Mouse (Mus musculus) midbrain, embryonic 12.5 days (tissue): ENCODE measurements around the gene Dnase1l3. TPM values are rescaled to one million over a fixed set of nuclear protein-coding genes. Genes with fewer than 3 reads are reported as not detected.

Source experiments
- ATAC-seq: fragments of 200-750 bp; cut with Nextera tagmentation; 2 replicates; pipeline ENCODE4 v1.8.0; 2017; ENCODE audit warnings: low read depth, moderate TSS enrichment, moderate library complexity; ENCODE audit not compliant: low FRiP score
- H3K27ac ChIP-seq: fragments of 300-500 bp; sonication (generic); replicated peaks from 2 replicates; pipeline ENCODE4 v1.5.1; 2016; ENCODE audit warnings: mild to moderate bottlenecking
- H3K27me3 ChIP-seq: fragments of 300-500 bp; sonication (generic); 2 replicates; pipeline ENCODE4 v1.6.1; 2016; ENCODE audit warnings: mild to moderate bottlenecking
- H3K36me3 ChIP-seq: fragments of 300-500 bp; sonication (generic); 2 replicates; pipeline ENCODE4 v1.6.1; 2016
- H3K4me1 ChIP-seq: fragments of 300-500 bp; sonication (generic); 2 replicates; pipeline ENCODE4 v1.6.1; 2016
- H3K4me2 ChIP-seq: fragments of 300-500 bp; sonication (generic); replicated peaks from 2 replicates; pipeline ENCODE4 v1.6.1; 2016; ENCODE audit warnings: mild to moderate bottlenecking, moderate library complexity
- H3K4me3 ChIP-seq: fragments of 300-500 bp; sonication (generic); 2 replicates; pipeline ENCODE4 v1.5.1; 2016; ENCODE audit warnings: mild to moderate bottlenecking
- H3K9ac ChIP-seq: fragments of 300-500 bp; sonication (generic); replicated peaks from 2 replicates; pipeline ENCODE4 v1.6.1; 2016; ENCODE audit warnings: mild to moderate bottlenecking, moderate library complexity
- H3K9me3 ChIP-seq: fragments of 300-500 bp; sonication (generic); 2 replicates; pipeline ENCODE4 v1.6.1; 2016; ENCODE audit warnings: mild to moderate bottlenecking
- WGBS: fragments of 180-500 bp; shearing (Covaris S2); methylation state at CpG from one replicate; pipeline ENCODE4 v1.1.7; 2016; 5-methylcytosine and 5-hydroxymethylcytosine counted together
- polyA plus RNA-seq: library from polyadenylated mRNA; unstranded; fragments of >200 nt; fragmentation: Nextera tagmentation; extraction: Ambion mirVana; gene quantifications from 2 replicates; pipeline ENCODE4 v1.2.1, GENCODE M21; 2016

The Dnase1l3 gene
- polyA plus RNA-seq, 1 experiment from 2014 or later, result 0.05 TPM

GRCm38 (mm10) chr14:8030535-8030934 lies 36.2 kb upstream of the Dnase1l3 start:
- Histone ChIP-seq H3K36me3 (no peaks in the 10 kb centered on the region), H3K9me3 (no peaks in the 10 kb centered on the region), H3K27ac (no peak overlapping the region), H3K4me3 (no peak overlapping the region), H3K27me3 (no peaks in the 10 kb centered on the region), H3K4me1 (peaks cover 7% of the 10 kb centered on the region; the same call in 1 of the 2 replicates), H3K9ac (no peak overlapping the region), H3K4me2 (no peak overlapping the region)
- ATAC-seq, result no peak
- WGBS, result 59% methylated on average over 4 of the region's 4 CpGs

DNA sequence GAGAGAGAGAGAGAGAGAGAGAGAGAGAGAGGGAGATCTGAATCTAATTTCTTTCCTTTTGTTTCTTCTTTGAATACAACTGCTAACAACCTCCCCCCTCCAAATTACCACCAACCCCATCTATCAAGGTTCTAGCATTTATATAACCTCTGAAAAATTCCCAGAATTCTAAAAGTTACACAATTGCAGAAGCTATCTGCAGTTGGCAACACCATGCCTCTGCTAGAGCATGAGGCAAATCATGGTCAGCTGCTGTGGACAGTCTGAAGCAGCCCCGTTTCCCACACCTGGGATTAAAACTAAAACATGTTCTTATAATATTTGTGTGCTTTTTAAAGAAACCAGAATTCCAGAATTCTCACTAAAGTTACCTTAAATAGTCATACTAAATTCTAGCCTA lies 35.4 kb upstream of the Dnase1l3 start:
- no peak overlapping the region for H3K4me2 ChIP-seq
- H3K9ac ChIP-seq, result no peak overlapping the region
- WGBS, result 93% methylated on average over 1 of the region's 1 CpGs
- no peaks in the 10 kb centered on the region for H3K27me3 ChIP-seq
- no peaks in the 10 kb centered on the region for H3K9me3 ChIP-seq
- H3K4me1 ChIP-seq, result peaks cover 7% of the 10 kb centered on the region; the same call in 1 of the 2 replicates
- no peak for ATAC-seq
- H3K4me3 ChIP-seq, result no peak overlapping the region
- no peak overlapping the region for H3K27ac ChIP-seq
- no peaks in the 10 kb centered on the region for H3K36me3 ChIP-seq

GRCm38 (mm10) chr14:8028086-8028485 lies 33.7 kb upstream of the Dnase1l3 start:
- 90% methylated on average over 5 of the region's 5 CpGs for WGBS
- no peak overlapping the region for H3K4me3 ChIP-seq
- ATAC-seq, result no peak
- no peak overlapping the region for H3K27ac ChIP-seq
- peaks cover 7% of the 10 kb centered on the region; the same call in 1 of the 2 replicates for H3K4me1 ChIP-seq
- no peaks in the 10 kb centered on the region for H3K27me3 ChIP-seq
- H3K9me3 ChIP-seq, result no peaks in the 10 kb centered on the region
- no peak overlapping the region for H3K4me2 ChIP-seq
- no peak overlapping the region for H3K9ac ChIP-seq
- no peaks in the 10 kb centered on the region for H3K36me3 ChIP-seq

- H3K27ac ChIP-seq, result no peak overlapping the region
- no peak overlapping the region for H3K4me3 ChIP-seq
- H3K9me3 ChIP-seq, result no peaks in the 10 kb centered on the region
- no peak for ATAC-seq
- WGBS, result 83% methylated on average over 10 of the region's 10 CpGs
- no peak overlapping the region for H3K9ac ChIP-seq
- H3K4me2 ChIP-seq, result no peak overlapping the region
- no peaks in the 10 kb centered on the region for H3K27me3 ChIP-seq
- H3K36me3 ChIP-seq, result no peaks in the 10 kb centered on the region
- H3K4me1 ChIP-seq, result peaks cover 2% of the 10 kb centered on the region; the same call in 1 of the 2 replicates
These were observed 32.6 kb upstream of the Dnase1l3 start for GRCm38 (mm10) chr14:8026769-8027531.

- WGBS, result 89% methylated on average over 10 of the region's 10 CpGs
- no peak overlapping the region for H3K4me3 ChIP-seq
- no peak overlapping the region for H3K9ac ChIP-seq
- no peak overlapping the region for H3K27ac ChIP-seq
- H3K9me3 ChIP-seq, result no peaks in the 10 kb centered on the region
- no peaks in the 10 kb centered on the region for H3K36me3 ChIP-seq
- H3K4me1 ChIP-seq, result no peaks in the 10 kb centered on the region
- no peaks in the 10 kb centered on the region for H3K27me3 ChIP-seq
- no peak overlapping the region for H3K4me2 ChIP-seq
- no peak for ATAC-seq
These were observed 30.6 kb upstream of the Dnase1l3 start for GRCm38 (mm10) chr14:8024936-8025335.

DNA sequence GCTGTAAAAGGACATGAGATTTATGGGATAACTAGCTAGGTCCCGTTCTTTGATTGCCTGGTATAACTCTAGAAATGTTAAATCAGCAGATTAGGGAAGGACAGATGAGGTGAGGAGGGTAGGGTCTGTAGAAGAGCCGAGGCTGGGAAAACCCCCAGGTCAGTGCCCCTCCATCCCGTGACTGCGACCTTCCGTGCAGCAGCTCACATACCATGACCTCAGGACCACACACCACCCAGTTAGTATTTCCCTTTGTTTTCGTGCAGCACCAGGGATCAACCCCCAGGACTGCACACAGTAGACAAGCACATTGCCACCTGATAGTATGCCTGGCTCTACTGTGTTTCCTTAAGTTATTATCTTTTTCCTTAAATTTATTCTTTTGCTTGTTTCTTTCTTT lies 30.1 kb upstream of the Dnase1l3 start:
- Histone ChIP-seq H3K9me3 (no peaks in the 10 kb centered on the region), H3K9ac (no peak overlapping the region), H3K27me3 (no peaks in the 10 kb centered on the region), H3K36me3 (no peaks in the 10 kb centered on the region), H3K4me1 (no peaks in the 10 kb centered on the region), H3K4me2 (no peak overlapping the region), H3K4me3 (no peak overlapping the region), H3K27ac (no peak overlapping the region)
- WGBS, result 61% methylated on average over 6 of the region's 6 CpGs
- ATAC-seq, result no peak

DNA sequence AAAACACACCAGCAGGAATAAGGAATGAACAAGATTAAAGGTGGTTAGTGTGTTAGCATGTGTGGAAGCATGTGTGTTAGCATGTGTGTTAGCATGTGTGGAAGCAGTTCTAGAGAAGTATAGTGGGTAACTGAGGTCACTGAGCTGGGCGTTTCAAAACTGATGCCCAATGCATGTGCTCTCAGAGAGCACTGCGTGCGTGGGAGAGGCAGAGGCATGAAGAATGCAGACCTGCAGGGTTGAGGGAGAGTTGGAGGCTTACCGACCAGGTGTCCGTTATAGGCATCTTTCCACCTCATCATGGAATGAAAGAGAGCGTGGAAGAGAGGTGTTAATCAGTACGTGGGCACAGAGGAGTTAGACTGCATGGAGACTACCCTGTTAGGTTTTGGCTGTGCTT lies 26.2 kb upstream of the Dnase1l3 start:
- no peaks in the 10 kb centered on the region for H3K36me3 ChIP-seq
- ATAC-seq, result no peak

GRCm38 (mm10) chr14:8020011-8020410 lies 25.6 kb upstream of the Dnase1l3 start:
- WGBS, result 97% methylated on average over 1 of the region's 1 CpGs
- H3K9me3 ChIP-seq, result no peaks in the 10 kb centered on the region
- no peak for ATAC-seq
- no peak overlapping the region for H3K4me3 ChIP-seq
- H3K27ac ChIP-seq, result no peak overlapping the region
- H3K4me2 ChIP-seq, result no peak overlapping the region
- no peaks in the 10 kb centered on the region for H3K36me3 ChIP-seq
- H3K9ac ChIP-seq, result no peak overlapping the region
- no peaks in the 10 kb centered on the region for H3K27me3 ChIP-seq
- H3K4me1 ChIP-seq, result no peaks in the 10 kb centered on the region

More for the DNA sequence above, 26.2 kb upstream of the Dnase1l3 start:
- Histone ChIP-seq H3K27me3 (no peaks in the 10 kb centered on the region), H3K4me2 (no peak overlapping the region), H3K4me1 (no peaks in the 10 kb centered on the region), H3K27ac (no peak overlapping the region), H3K9ac (no peak overlapping the region), H3K4me3 (no peak overlapping the region), H3K9me3 (no peaks in the 10 kb centered on the region)
- 89% methylated on average over 7 of the region's 7 CpGs for WGBS

DNA sequence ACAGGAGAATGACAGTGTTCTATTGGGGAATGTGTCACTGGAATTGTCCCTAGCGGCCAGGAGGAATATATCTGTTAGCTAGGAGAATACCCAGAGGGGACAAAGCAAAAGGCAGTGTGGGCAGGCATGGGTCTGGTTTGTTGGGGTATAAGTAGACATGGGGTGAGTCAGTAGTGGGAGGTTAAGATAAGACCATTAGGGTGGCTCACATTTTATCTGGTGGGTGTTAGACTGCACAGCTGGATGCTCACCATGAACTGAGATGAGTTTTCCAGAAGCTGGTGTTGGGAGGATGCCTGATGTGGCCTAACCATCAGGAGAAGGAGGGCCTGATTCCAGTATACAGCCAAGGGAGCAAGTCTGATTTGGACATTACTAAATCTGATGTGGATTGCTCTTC lies 22.6 kb upstream of the Dnase1l3 start:
- H3K27me3 ChIP-seq, result no peaks in the 10 kb centered on the region
- no peak for ATAC-seq
- H3K27ac ChIP-seq, result no peak overlapping the region
- WGBS, result 90% methylated on average over 1 of the region's 1 CpGs
- no peaks in the 10 kb centered on the region for H3K9me3 ChIP-seq
- H3K9ac ChIP-seq, result no peak overlapping the region
- no peak overlapping the region for H3K4me2 ChIP-seq
- no peak overlapping the region for H3K4me3 ChIP-seq
- no peaks in the 10 kb centered on the region for H3K4me1 ChIP-seq
- no peaks in the 10 kb centered on the region for H3K36me3 ChIP-seq

GRCm38 (mm10) chr14:8016276-8016675 lies 21.9 kb upstream of the Dnase1l3 start:
- no peak overlapping the region for H3K27ac ChIP-seq
- H3K27me3 ChIP-seq, result no peaks in the 10 kb centered on the region
- H3K9ac ChIP-seq, result no peak overlapping the region
- ATAC-seq, result no peak
- H3K4me1 ChIP-seq, result no peaks in the 10 kb centered on the region
- no peaks in the 10 kb centered on the region for H3K36me3 ChIP-seq
- WGBS, result 89% methylated on average over 6 of the region's 6 CpGs
- H3K4me2 ChIP-seq, result no peak overlapping the region
- H3K4me3 ChIP-seq, result no peak overlapping the region
- H3K9me3 ChIP-seq, result no peaks in the 10 kb centered on the region

GRCm38 (mm10) chr14:8015756-8016155 lies 21.4 kb upstream of the Dnase1l3 start:
- Histone ChIP-seq H3K4me2 (no peak overlapping the region), H3K9me3 (no peaks in the 10 kb centered on the region), H3K27me3 (no peaks in the 10 kb centered on the region), H3K36me3 (no peaks in the 10 kb centered on the region), H3K9ac (no peak overlapping the region), H3K4me1 (no peaks in the 10 kb centered on the region), H3K4me3 (no peak overlapping the region), H3K27ac (no peak overlapping the region)
- no peak for ATAC-seq
- 94% methylated on average over 6 of the region's 6 CpGs for WGBS

DNA sequence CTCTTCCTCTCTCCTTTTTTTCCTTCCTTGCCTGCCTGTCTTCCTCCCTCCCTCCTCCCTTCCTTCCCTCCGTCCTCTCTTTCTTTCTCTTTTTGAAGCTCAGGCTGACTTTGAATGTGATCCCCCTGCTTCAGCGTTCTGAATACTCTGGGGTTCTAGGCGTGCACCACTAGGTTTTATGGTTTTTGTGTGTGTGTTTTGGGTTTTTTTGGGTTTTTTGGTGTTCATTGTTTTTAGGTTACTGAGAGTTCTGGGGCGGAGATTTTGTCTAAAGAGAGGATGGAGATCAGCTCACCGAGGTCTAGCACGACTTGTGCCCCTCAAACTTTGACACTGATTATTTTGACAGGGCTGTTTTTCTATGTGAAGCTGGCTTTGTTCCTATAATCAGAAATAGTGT lies 17.6 kb upstream of the Dnase1l3 start:
- H3K4me1 ChIP-seq, result no peaks in the 10 kb centered on the region
- H3K4me3 ChIP-seq, result no peak overlapping the region
- no peaks in the 10 kb centered on the region for H3K9me3 ChIP-seq
- H3K27ac ChIP-seq, result no peak overlapping the region
- WGBS, result 81% methylated on average over 6 of the region's 6 CpGs
- no peak overlapping the region for H3K4me2 ChIP-seq
- no peak for ATAC-seq
- no peaks in the 10 kb centered on the region for H3K36me3 ChIP-seq
- no peak overlapping the region for H3K9ac ChIP-seq
- H3K27me3 ChIP-seq, result no peaks in the 10 kb centered on the region

DNA sequence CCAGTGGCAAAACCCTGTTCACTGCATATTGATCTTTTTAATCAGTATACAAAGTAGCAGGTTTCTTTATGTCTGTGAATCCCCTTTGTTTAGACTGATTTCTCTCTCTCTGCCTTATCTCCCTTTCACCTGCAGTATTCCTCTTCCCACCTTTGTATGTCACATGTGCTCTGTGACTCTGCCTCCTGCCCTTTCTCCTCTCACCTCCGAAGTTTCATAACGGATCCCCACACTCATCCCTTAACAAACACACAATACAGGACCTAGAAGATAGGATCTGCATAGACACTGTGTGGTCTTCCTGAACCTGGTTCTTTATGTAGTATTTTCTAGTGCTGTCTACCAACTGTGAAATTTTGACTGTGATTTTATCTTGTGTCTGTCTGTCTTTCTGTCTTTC lies 16.9 kb upstream of the Dnase1l3 start:
- Histone ChIP-seq H3K4me2 (no peak overlapping the region), H3K4me1 (no peaks in the 10 kb centered on the region), H3K27me3 (no peaks in the 10 kb centered on the region), H3K27ac (no peak overlapping the region), H3K9me3 (no peaks in the 10 kb centered on the region), H3K9ac (no peak overlapping the region), H3K4me3 (no peak overlapping the region), H3K36me3 (no peaks in the 10 kb centered on the region)
- ATAC-seq, result no peak
- WGBS, result 83% methylated on average over 2 of the region's 2 CpGs
